Mouse (Mus musculus) small intestine, adult 2 months (tissue): ENCODE results near the gene Lmnb2.

Experiments used
- CTCF ChIP-seq: fragments of 200-500 bp; IDR thresholded peaks from 2 replicates; pipeline ENCODE4 v1.5.1; 2012; ENCODE audit warnings: low read depth, mild to moderate bottlenecking, control low read depth, inconsistent platforms, low read length, moderate library complexity, mixed read lengths; ENCODE audit not compliant: insufficient replicate concordance, insufficient read length; ENCODE audit errors: extremely low read depth
- POLR2A ChIP-seq: fragments of 200-500 bp; IDR thresholded peaks from 2 replicates; pipeline ENCODE4 v1.6.1; 2012; ENCODE audit warnings: low read depth, mild to moderate bottlenecking, control low read depth, inconsistent platforms, low read length, moderate library complexity

- TF ChIP-seq CTCF = no peak
- TF ChIP-seq POLR2A = no peak
Observed at GRCm38 (mm10) chr10:80930361-80931152, 12.5 kb upstream of the Lmnb2 start.
